Mouse (Mus musculus) stomach, embryonic 16.5 days (tissue): ENCODE data around the gene Actr3. TPM values are rescaled to one million over a fixed set of nuclear protein-coding genes. Genes with fewer than 3 reads are reported as not detected.
A peak's percentile ranks its signal among the peaks of the same experiment; 100 is the strongest.
"Not testable (repeated sequence)": the region's sequence is repeated elsewhere in the genome, so short reads cannot be mapped to it uniquely, and the experiment has no call there.

Source experiments
- ATAC-seq: fragments of 200-750 bp; cut with Nextera tagmentation; 2 replicates; pipeline ENCODE4 v1.8.0; 2017; ENCODE audit warnings: moderate number of reproducible peaks, moderate TSS enrichment; ENCODE audit not compliant: insufficient read depth, low FRiP score
- H3K27ac ChIP-seq: fragments of 300-500 bp; sonication (generic); 2 replicates; pipeline ENCODE4 v1.5.1; 2014; ENCODE audit warnings: low read length
- H3K27me3 ChIP-seq: fragments of 300-500 bp; sonication (generic); 2 replicates; pipeline ENCODE4 v1.6.1; 2014; ENCODE audit warnings: low read length, control low read depth, mixed read lengths; ENCODE audit not compliant: control insufficient read depth, insufficient read depth
- H3K36me3 ChIP-seq: fragments of 300-500 bp; sonication (generic); 2 replicates; pipeline ENCODE4 v1.6.1; 2014; ENCODE audit warnings: low read length; ENCODE audit not compliant: control insufficient read depth, insufficient read depth
- H3K4me1 ChIP-seq: fragments of 300-500 bp; sonication (generic); 2 replicates; pipeline ENCODE4 v1.6.1; 2014; ENCODE audit warnings: low read length, control low read depth, mixed read lengths; ENCODE audit not compliant: control insufficient read depth, insufficient read depth
- H3K4me2 ChIP-seq: fragments of 300-500 bp; sonication (generic); 2 replicates; pipeline ENCODE4 v1.6.1; 2014; ENCODE audit warnings: low read depth, low read length, mixed read lengths
- H3K4me3 ChIP-seq: fragments of 300-500 bp; sonication (generic); replicated peaks from 2 replicates; pipeline ENCODE4 v1.5.1; 2014; ENCODE audit warnings: mild to moderate bottlenecking, low read length
- H3K9ac ChIP-seq: fragments of 300-500 bp; sonication (generic); 2 replicates; pipeline ENCODE4 v1.6.1; 2014; ENCODE audit warnings: low read length
- H3K9me3 ChIP-seq: fragments of 300-500 bp; sonication (generic); replicated peaks from 2 replicates; pipeline ENCODE4 v1.6.1; 2016; ENCODE audit warnings: low read length, control low read depth; ENCODE audit not compliant: control insufficient read depth
- WGBS: fragments of 180-500 bp; shearing (Covaris S2); extraction: QIAGEN DNeasy Blood & Tissue Kit; methylation state at CpG from one replicate; pipeline ENCODE4 v1.1.7; 2014; 5-methylcytosine and 5-hydroxymethylcytosine counted together
- polyA plus RNA-seq: library from polyadenylated mRNA; unstranded; fragments of >200 nt; fragmentation: Nextera tagmentation; extraction: Ambion mirVana; gene quantifications from 2 replicates; pipeline ENCODE4 v1.2.1, GENCODE M21; 2015

The Actr3 gene
- polyA plus RNA-seq, 1 experiment from 2014 or later: 356 TPM

GRCm38 (mm10) chr1:125390065-125390754 lies 45.3 kb downstream of the Actr3 start:
- H3K4me1 ChIP-seq, H3K27ac ChIP-seq, H3K9me3 ChIP-seq, H3K36me3 ChIP-seq, ATAC-seq, H3K4me3 ChIP-seq, H3K4me2 ChIP-seq, H3K9ac ChIP-seq, H3K27me3 ChIP-seq: not testable (repeated sequence)
- WGBS: 78% methylated on average over 4 of the region's 4 CpGs

- not testable (repeated sequence) for H3K4me1 ChIP-seq, H3K27me3 ChIP-seq, H3K36me3 ChIP-seq, H3K9ac ChIP-seq, H3K4me3 ChIP-seq, H3K4me2 ChIP-seq, H3K27ac ChIP-seq, H3K9me3 ChIP-seq, ATAC-seq
- 65% methylated on average over 1 of the region's 1 CpGs for WGBS
Observed at GRCm38 (mm10) chr1:125389634-125390033, 45.9 kb downstream of the Actr3 start.

GRCm38 (mm10) chr1:125388370-125388769 lies 47.2 kb downstream of the Actr3 start:
- Histone ChIP-seq H3K4me3 (no peak overlapping the region), H3K36me3 (0 out of 2 replicates have a peak, but pooled peaks cover 2% of the 10 kb centered on the region), H3K9ac (no peak overlapping the region), H3K9me3 (no peaks in the 10 kb centered on the region), H3K27ac (0 out of 2 replicates have a peak overlapping the region, but pooled peaks have one; percentile 23), H3K4me1 (0 out of 2 replicates have a peak, but pooled peaks cover 2% of the 10 kb centered on the region), H3K4me2 (no peak overlapping the region), H3K27me3 (no peaks in the 10 kb centered on the region)
- ATAC-seq: no peak
- 18% methylated on average over 3 of the region's 3 CpGs for WGBS

- no peaks in the 10 kb centered on the region for H3K9me3 ChIP-seq
- H3K27me3 ChIP-seq: no peaks in the 10 kb centered on the region
- no peak for ATAC-seq
- no peak overlapping the region for H3K27ac ChIP-seq
- no peak overlapping the region for H3K4me2 ChIP-seq
- 0 out of 2 replicates have a peak, but pooled peaks cover 2% of the 10 kb centered on the region for H3K36me3 ChIP-seq
- 56% methylated on average over 7 of the region's 7 CpGs for WGBS
- H3K9ac ChIP-seq: no peak overlapping the region
- 0 out of 2 replicates have a peak, but pooled peaks cover 2% of the 10 kb centered on the region for H3K4me1 ChIP-seq
- no peak overlapping the region for H3K4me3 ChIP-seq
Observed at GRCm38 (mm10) chr1:125386217-125386616, 49.3 kb downstream of the Actr3 start.

- H3K36me3 ChIP-seq: no peaks in the 10 kb centered on the region
- H3K4me3 ChIP-seq: no peak overlapping the region
- no peak overlapping the region for H3K4me2 ChIP-seq
- WGBS: 52% methylated on average over 6 of the region's 6 CpGs
- H3K9me3 ChIP-seq: no peaks in the 10 kb centered on the region
- no peak overlapping the region for H3K9ac ChIP-seq
- H3K27me3 ChIP-seq: no peaks in the 10 kb centered on the region
- no peak for ATAC-seq
- no peak overlapping the region for H3K27ac ChIP-seq
- H3K4me1 ChIP-seq: no peaks in the 10 kb centered on the region
Observed at GRCm38 (mm10) chr1:125382622-125383021, 52.9 kb downstream of the Actr3 start.

GRCm38 (mm10) chr1:125378889-125379288 lies 56.6 kb downstream of the Actr3 start:
- Histone ChIP-seq H3K4me2 (no peak overlapping the region), H3K27ac (no peak overlapping the region), H3K9me3 (no peaks in the 10 kb centered on the region; the same call in 1 of the 2 replicates), H3K36me3 (no peaks in the 10 kb centered on the region), H3K4me3 (no peak overlapping the region), H3K27me3 (no peaks in the 10 kb centered on the region), H3K4me1 (no peaks in the 10 kb centered on the region), H3K9ac (no peak overlapping the region)
- no peak for ATAC-seq
- 44% methylated on average over 3 of the region's 3 CpGs for WGBS

- H3K4me3 ChIP-seq: no peak overlapping the region
- H3K9me3 ChIP-seq: no peaks in the 10 kb centered on the region; the same call in 1 of the 2 replicates
- no peak for ATAC-seq
- no peaks in the 10 kb centered on the region for H3K27me3 ChIP-seq
- no peak overlapping the region for H3K9ac ChIP-seq
- no peak overlapping the region for H3K27ac ChIP-seq
- H3K4me2 ChIP-seq: no peak overlapping the region
- no peaks in the 10 kb centered on the region for H3K36me3 ChIP-seq
- WGBS: 71% methylated on average over 5 of the region's 5 CpGs
- H3K4me1 ChIP-seq: no peaks in the 10 kb centered on the region
Observed at GRCm38 (mm10) chr1:125372855-125373254, 62.7 kb downstream of the Actr3 start.

- H3K9ac ChIP-seq: no peak overlapping the region
- H3K4me3 ChIP-seq: no peak overlapping the region
- 30% methylated on average over 6 of the region's 6 CpGs for WGBS
- H3K4me2 ChIP-seq: no peak overlapping the region
- no peaks in the 10 kb centered on the region for H3K36me3 ChIP-seq
- no peak overlapping the region for H3K27ac ChIP-seq
- H3K27me3 ChIP-seq: no peaks in the 10 kb centered on the region
- ATAC-seq: no peak
- H3K9me3 ChIP-seq: no peaks in the 10 kb centered on the region
- H3K4me1 ChIP-seq: no peaks in the 10 kb centered on the region
Observed at GRCm38 (mm10) chr1:125370779-125371178, 64.7 kb downstream of the Actr3 start.

GRCm38 (mm10) chr1:125365576-125365975 lies 70.0 kb downstream of the Actr3 start:
- H3K4me2 ChIP-seq: no peak overlapping the region
- ATAC-seq: peak; percentile 25; the same call in 1 of the 2 replicates
- no peaks in the 10 kb centered on the region for H3K4me1 ChIP-seq
- H3K9ac ChIP-seq: no peak overlapping the region
- no peaks in the 10 kb centered on the region for H3K9me3 ChIP-seq
- no peaks in the 10 kb centered on the region for H3K27me3 ChIP-seq
- 88% methylated on average over 4 of the region's 4 CpGs for WGBS
- H3K4me3 ChIP-seq: no peak overlapping the region
- no peaks in the 10 kb centered on the region for H3K36me3 ChIP-seq
- no peak overlapping the region for H3K27ac ChIP-seq
